Mouse (Mus musculus) embryonic facial prominence, embryonic 10.5 days (tissue): Measurements from ENCODE around the gene Ranbp9. TPM values are rescaled to one million over a fixed set of nuclear protein-coding genes. Genes with fewer than 3 reads are reported as not detected.

Source experiments
- DNase-seq: peaks from one replicate; pipeline ENCODE4 v3.0.0-alpha.2; 2017; ENCODE audit warnings: low spot score
- H3K27ac ChIP-seq: fragments of 300-500 bp; sonication (generic); replicated peaks from 2 replicates; pipeline ENCODE4 v1.5.1; 2016; ENCODE audit warnings: mild to moderate bottlenecking
- H3K27me3 ChIP-seq: fragments of 300-500 bp; sonication (generic); replicated peaks from 2 replicates; pipeline ENCODE4 v1.6.1; 2016; ENCODE audit warnings: low read depth, mild to moderate bottlenecking; ENCODE audit not compliant: poor library complexity, severe bottlenecking
- H3K36me3 ChIP-seq: fragments of 300-500 bp; sonication (generic); replicated peaks from 2 replicates; pipeline ENCODE4 v1.6.1; 2016; ENCODE audit warnings: mild to moderate bottlenecking, moderate library complexity
- H3K4me1 ChIP-seq: fragments of 300-500 bp; sonication (generic); 2 replicates; pipeline ENCODE4 v1.6.1; 2016
- H3K4me3 ChIP-seq: fragments of 300-500 bp; sonication (generic); 2 replicates; pipeline ENCODE4 v1.5.1; 2016; ENCODE audit warnings: mild to moderate bottlenecking, moderate library complexity
- H3K9me3 ChIP-seq: fragments of 300-500 bp; sonication (generic); 2 replicates; pipeline ENCODE4 v1.6.1; 2016; ENCODE audit warnings: mild to moderate bottlenecking
- WGBS: fragments of 180-500 bp; shearing (Covaris S2); methylation state at CpG from one replicate; pipeline ENCODE4 v1.1.7; 2016; 5-methylcytosine and 5-hydroxymethylcytosine counted together
- polyA plus RNA-seq: library from polyadenylated mRNA; unstranded; fragments of >200 nt; fragmentation: Nextera tagmentation; extraction: Ambion mirVana; gene quantifications from 2 replicates; pipeline ENCODE4 v1.2.1, GENCODE M21; 2016

The Ranbp9 gene
- polyA plus RNA-seq, 1 experiment from 2014 or later: 8.0 TPM

- H3K27me3 ChIP-seq: no peaks in the 10 kb centered on the region
- H3K4me1 ChIP-seq: peaks cover 7% of the 10 kb centered on the region
- no peak overlapping the region for H3K4me3 ChIP-seq
- DNase-seq: no peak
- peaks cover 12% of the 10 kb centered on the region; the same call in 1 of the 2 replicates for H3K9me3 ChIP-seq
- peaks cover 51% of the 10 kb centered on the region for H3K36me3 ChIP-seq
- no peak overlapping the region for H3K27ac ChIP-seq
- WGBS: 86% methylated on average over 10 of the region's 10 CpGs
Observed at GRCm38 (mm10) chr13:43374205-43374604, 106.9 kb downstream of the Ranbp9 start.

GRCm38 (mm10) chr13:43372892-43373291 is 108.2 kb downstream of the Ranbp9 start:
- DNase-seq: no peak
- no peaks in the 10 kb centered on the region for H3K27me3 ChIP-seq
- no peak overlapping the region for H3K4me3 ChIP-seq
- peaks cover 7% of the 10 kb centered on the region for H3K4me1 ChIP-seq
- H3K36me3 ChIP-seq: peaks cover 49% of the 10 kb centered on the region
- no peak overlapping the region for H3K27ac ChIP-seq
- WGBS: 83% methylated on average over 1 of the region's 1 CpGs
- peaks cover 12% of the 10 kb centered on the region; the same call in 1 of the 2 replicates for H3K9me3 ChIP-seq

GRCm38 (mm10) chr13:43370063-43370462 is 111.0 kb downstream of the Ranbp9 start:
- Histone ChIP-seq H3K36me3 (peaks cover 33% of the 10 kb centered on the region), H3K4me3 (no peak overlapping the region), H3K9me3 (peaks cover 9% of the 10 kb centered on the region; the same call in 1 of the 2 replicates), H3K27me3 (no peaks in the 10 kb centered on the region), H3K27ac (no peak overlapping the region), H3K4me1 (peaks cover 22% of the 10 kb centered on the region)
- WGBS: 96% methylated on average over 6 of the region's 6 CpGs
- no peak for DNase-seq

- H3K36me3 ChIP-seq: peaks cover 4% of the 10 kb centered on the region
- peak overlapping the region; percentile 93 for H3K27ac ChIP-seq
- peak overlapping the region; percentile 74 for H3K4me3 ChIP-seq
- peaks cover 17% of the 10 kb centered on the region for H3K4me1 ChIP-seq
- WGBS: 10% methylated on average over 11 of the region's 11 CpGs
- no peaks in the 10 kb centered on the region for H3K9me3 ChIP-seq
- DNase-seq: no peak
- H3K27me3 ChIP-seq: no peaks in the 10 kb centered on the region
Observed at GRCm38 (mm10) chr13:43365825-43366184, 115.3 kb downstream of the Ranbp9 start.

- Histone ChIP-seq H3K27me3 (no peaks in the 10 kb centered on the region), H3K9me3 (no peaks in the 10 kb centered on the region), H3K4me3 (peak within 1 kb of the TSS; percentile 74), H3K4me1 (peaks cover 17% of the 10 kb centered on the region), H3K36me3 (no peaks in the 10 kb centered on the region; the same call in 1 of the 2 replicates), H3K27ac (peak within 1 kb of the TSS; percentile 93)
- 16% methylated on average over 42 of the region's 42 CpGs for WGBS
- DNase-seq: peak; percentile 97
Observed at GRCm38 (mm10) chr13:43364985-43365824, 115.9 kb downstream of the Ranbp9 start, which contains the start of gene Sirt5. Gene Sirt5, plus strand, starts transcription at chr13:43365496.

GRCm38 (mm10) chr13:43362353-43362752 is 118.7 kb downstream of the Ranbp9 start:
- no peak for DNase-seq
- Histone ChIP-seq H3K4me1 (peaks cover 21% of the 10 kb centered on the region), H3K4me3 (no peak overlapping the region), H3K36me3 (no peaks in the 10 kb centered on the region), H3K27me3 (no peaks in the 10 kb centered on the region), H3K27ac (no peak overlapping the region), H3K9me3 (no peaks in the 10 kb centered on the region)
- 82% methylated on average over 9 of the region's 9 CpGs for WGBS

- H3K4me1 ChIP-seq: peaks cover 17% of the 10 kb centered on the region
- no peak for DNase-seq
- H3K36me3 ChIP-seq: no peaks in the 10 kb centered on the region
- 64% methylated on average over 6 of the region's 6 CpGs for WGBS
- no peaks in the 10 kb centered on the region for H3K9me3 ChIP-seq
- H3K27ac ChIP-seq: no peak overlapping the region
- no peak overlapping the region for H3K4me3 ChIP-seq
- H3K27me3 ChIP-seq: no peaks in the 10 kb centered on the region
Observed at GRCm38 (mm10) chr13:43360534-43360933, 120.5 kb downstream of the Ranbp9 start.

- DNase-seq: no peak
- no peaks in the 10 kb centered on the region for H3K36me3 ChIP-seq
- no peak overlapping the region for H3K4me3 ChIP-seq
- H3K4me1 ChIP-seq: peaks cover 16% of the 10 kb centered on the region
- H3K27me3 ChIP-seq: no peaks in the 10 kb centered on the region
- no peaks in the 10 kb centered on the region for H3K9me3 ChIP-seq
- no peak overlapping the region for H3K27ac ChIP-seq
- WGBS: 89% methylated on average over 14 of the region's 14 CpGs
Observed at GRCm38 (mm10) chr13:43356346-43357125, 124.5 kb downstream of the Ranbp9 start.

- no peak overlapping the region for H3K4me3 ChIP-seq
- H3K9me3 ChIP-seq: no peaks in the 10 kb centered on the region
- WGBS: 86% methylated on average over 12 of the region's 12 CpGs
- no peak overlapping the region for H3K27ac ChIP-seq
- H3K4me1 ChIP-seq: peaks cover 20% of the 10 kb centered on the region
- no peak for DNase-seq
- no peaks in the 10 kb centered on the region for H3K27me3 ChIP-seq
- H3K36me3 ChIP-seq: no peaks in the 10 kb centered on the region
Observed at GRCm38 (mm10) chr13:43354362-43354761, 126.7 kb downstream of the Ranbp9 start.

GRCm38 (mm10) chr13:43353356-43353755 is 127.7 kb downstream of the Ranbp9 start:
- peaks cover 17% of the 10 kb centered on the region for H3K4me1 ChIP-seq
- WGBS: 81% methylated on average over 4 of the region's 4 CpGs
- no peaks in the 10 kb centered on the region for H3K27me3 ChIP-seq
- H3K9me3 ChIP-seq: no peaks in the 10 kb centered on the region
- H3K27ac ChIP-seq: no peak overlapping the region
- H3K4me3 ChIP-seq: no peak overlapping the region
- no peaks in the 10 kb centered on the region for H3K36me3 ChIP-seq
- no peak for DNase-seq
